Mouse (Mus musculus): Measurements from ENCODE around the gene Olfr1396.

The Olfr1396 gene

DNA sequence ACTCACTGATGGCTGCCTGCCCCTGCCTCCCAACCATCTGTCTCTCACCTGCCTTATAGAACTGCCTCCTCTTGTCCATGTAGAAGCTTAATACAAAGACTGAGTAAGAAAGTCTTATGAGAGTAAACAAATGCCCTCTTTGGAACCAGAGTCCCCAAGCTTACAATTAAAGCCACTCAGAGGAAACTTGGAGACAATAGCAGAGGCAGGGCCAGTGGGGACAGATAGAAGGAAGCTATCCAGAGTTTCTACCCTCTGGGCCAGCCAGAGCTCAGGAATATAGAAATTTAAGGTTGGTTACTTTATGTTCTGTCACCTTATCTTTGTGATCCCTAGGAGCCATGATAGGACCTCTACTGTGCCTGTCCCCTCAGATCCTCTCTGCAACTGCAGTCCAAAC lies at the start of gene Olfr1396:
TSS of gene Olfr1396 (minus strand) at position 101 of the 400 bp plus-strand sequence.
- no peak for DNase-seq (ENCODE audit: low read depth, low spot score)

DNA sequence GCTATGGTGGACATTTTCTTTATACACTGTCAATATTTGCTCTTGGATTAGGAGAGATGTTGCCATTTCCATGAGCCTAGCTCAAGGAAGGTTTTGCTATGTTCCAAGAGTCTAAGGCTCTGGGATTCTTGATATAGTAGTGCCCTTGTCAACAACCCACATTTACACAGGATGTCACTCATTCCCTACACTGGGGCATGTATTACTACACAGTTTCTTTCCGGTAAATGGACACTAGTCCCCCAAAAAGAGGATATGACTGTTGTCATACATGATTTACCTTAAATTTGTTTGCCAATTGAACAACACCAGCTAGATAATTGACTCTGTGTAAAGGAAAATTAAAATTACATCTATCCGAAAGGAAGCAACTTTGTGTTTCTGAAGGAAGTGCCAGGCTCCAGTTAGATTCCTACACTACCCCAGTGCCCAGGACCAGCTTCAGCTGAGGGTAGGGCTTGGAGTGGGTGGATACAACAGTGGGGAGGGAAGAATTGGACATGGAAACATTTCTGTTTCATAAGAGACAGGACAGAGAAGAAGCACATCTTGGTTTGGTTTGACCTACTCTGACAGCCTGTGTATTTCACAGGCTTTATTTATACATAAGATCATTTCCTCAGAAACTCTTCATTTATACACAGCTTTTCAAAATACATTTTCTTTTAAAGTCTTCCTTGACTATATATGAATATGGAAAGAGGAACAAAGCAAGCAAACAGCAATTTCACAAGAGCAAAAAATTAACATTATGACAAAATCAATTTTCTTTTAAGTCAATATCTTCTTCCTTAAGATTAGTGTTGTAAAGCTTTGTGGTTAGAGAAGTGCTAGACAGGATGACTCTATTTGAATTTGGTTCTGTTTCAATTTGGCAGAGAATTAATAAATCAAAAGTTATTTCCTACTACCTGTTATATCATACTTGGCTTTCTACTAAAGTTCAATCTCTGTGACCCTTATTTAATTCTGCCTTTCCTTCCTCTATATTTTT lies 42.4 kb upstream of the Olfr1396 start:
- DNase-seq (ENCODE audit: low read depth, low spot score), result no peak

DNA sequence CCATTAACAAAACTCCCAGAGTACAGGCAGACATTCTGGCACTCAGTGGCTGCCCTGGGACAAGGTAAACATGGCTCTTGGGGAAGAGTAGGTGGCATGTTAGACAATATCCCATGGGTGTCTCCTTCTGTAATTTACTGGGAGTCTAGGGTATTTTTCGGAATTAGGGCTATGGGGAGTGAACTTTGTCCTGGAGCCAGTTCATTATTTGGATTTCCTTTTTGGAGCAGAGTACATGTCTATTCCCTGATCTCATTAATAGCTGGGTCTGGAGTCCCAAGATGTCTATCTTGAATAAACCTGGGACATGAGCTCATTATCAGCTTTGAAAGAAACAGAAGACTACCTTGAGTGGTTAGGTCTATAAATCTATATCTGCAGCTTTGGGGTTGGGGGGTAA lies 39.4 kb upstream of the Olfr1396 start, which contains the start of gene Olfr1394:
TSS of gene Olfr1394 (plus strand) at position 301 of the 400 bp plus-strand sequence.
- DNase-seq (ENCODE audit: low read depth, low spot score), result no peak

DNA sequence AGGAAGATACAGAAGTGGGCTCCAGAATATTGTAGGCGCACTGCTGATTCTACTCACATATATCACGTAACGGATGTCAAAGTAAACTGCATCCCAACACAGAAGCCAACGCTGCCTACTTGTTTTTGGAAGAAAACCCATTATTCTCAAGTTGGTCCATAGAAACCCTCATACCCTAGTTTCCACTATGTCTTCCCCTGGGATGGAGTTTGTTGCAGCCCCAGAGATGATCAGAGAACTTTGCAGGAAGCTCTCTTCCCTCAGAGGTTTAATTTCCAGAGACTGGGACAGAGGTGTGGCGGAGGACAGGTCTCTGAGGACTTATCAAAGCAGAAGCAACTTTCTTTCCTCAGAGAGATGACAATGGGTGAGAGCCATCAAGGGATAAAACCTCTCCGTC lies 27.3 kb upstream of the Olfr1396 start, which contains the start of gene Olfr1395:
TSS of gene Olfr1395 (plus strand) at position 301 of the 400 bp plus-strand sequence.
- no peak for DNase-seq (ENCODE audit: low read depth, low spot score)

DNA sequence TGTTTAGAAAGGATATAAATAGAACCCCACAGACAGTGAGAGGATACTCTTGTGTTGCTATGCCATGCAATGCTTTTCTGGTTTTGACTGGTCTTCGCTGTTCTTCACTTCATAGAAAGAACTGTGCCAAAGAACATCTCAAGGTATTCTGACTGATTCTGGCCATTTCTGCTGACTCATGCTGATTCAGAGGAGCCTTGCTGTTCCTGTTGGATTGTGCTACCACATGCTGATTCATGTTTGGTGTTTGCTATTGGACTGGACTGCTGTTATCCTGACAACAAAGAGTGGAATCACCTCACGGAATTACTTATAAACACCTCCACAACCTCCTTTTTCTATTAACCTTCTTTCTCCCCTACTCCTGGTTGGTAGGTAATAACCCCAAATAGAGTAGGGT lies 9.5 kb upstream of the Olfr1396 start:
- no peak for DNase-seq (ENCODE audit: low read depth, low spot score)

DNA sequence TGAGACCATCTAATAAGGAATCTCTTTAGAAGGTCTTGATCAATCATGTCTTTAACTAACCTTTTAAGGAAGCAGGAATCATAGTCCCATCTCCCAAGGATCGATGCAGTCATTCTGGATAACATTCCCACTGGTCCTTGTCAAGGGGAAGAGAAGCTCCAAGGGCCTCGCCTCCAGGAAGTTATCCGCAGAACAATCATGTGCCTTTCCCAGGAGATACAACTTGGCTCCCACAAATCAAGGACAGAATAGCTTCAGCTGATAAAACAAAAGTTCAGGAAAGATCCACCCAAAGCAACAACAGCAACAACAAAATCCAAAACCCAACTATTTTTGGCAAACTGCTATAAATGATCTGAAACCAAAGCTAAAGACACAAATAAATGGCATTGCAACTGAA lies 5.0 kb upstream of the Olfr1396 start:
- DNase-seq (ENCODE audit: low read depth, low spot score), result no peak

DNA sequence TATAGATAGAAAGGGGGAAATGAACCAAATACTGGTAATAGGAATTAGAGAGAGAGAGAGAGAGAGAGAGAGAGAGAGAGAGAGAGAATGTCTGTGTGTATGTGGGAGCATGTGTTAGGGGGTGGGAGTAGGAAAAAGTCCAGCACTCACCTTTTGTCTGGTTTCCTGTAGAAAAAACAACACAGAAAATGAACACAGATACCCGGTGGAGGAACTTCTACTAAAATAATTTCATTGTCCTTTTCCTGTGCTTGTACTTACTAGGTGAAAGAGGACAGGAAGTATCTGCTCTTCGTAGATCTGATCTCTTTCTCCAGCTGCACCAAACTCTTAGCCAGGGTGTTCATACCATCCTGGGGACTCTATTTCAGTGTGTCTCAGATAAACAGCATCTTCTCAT lies 516 bp downstream of the Olfr1396 start:
- no peak for DNase-seq (ENCODE audit: low read depth, low spot score)

DNA sequence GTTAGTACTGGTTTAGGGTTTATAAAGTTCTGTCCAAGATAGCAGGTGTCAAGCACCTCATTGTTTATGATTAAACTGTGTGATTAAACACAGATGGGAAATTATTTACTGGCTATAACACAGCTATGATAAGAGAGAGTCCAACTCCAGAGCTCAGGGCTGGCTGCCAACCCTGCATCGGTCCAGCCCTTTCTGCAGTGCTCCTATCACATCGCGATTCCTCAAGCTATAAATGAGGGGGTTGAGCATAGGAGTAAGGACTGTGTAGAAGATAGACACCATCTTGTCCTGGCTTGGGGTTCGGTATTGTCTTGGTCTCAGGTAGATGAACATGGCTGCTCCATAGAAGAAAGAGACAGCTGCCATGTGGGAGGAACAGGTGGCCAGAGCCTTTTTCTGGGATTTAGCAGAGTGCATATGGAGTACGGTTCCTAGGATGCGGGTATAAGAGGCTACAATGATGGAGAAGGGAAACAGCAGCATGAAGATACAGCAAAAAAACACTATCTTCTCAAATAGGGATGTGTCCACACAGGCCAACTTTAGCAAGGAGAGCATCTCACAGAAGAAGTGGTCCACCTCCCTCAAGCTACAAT lies 2.0 kb downstream of the Olfr1396 start:
- DNase-seq (ENCODE audit: low read depth, low spot score), result no peak

DNA sequence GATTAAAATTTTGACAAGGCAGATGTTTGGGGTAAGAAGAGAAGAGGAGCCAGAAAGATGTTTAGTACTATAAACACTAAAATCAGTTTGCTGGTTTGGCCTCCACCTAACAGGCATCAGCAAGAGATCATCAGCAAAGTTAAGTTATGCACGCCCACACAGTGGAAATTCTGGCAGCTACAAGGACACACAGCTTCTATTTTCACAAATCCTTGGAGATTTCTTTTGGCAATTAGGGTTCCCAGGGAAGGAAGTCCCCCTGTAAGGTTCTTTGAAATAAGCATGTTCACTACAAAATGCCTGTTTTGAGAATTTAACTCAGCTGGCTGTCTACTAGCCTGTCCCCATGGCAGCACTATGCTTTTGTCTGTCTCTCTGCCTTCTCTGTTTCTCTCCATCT lies 3.7 kb downstream of the Olfr1396 start:
- no peak for DNase-seq (ENCODE audit: low read depth, low spot score)

DNA sequence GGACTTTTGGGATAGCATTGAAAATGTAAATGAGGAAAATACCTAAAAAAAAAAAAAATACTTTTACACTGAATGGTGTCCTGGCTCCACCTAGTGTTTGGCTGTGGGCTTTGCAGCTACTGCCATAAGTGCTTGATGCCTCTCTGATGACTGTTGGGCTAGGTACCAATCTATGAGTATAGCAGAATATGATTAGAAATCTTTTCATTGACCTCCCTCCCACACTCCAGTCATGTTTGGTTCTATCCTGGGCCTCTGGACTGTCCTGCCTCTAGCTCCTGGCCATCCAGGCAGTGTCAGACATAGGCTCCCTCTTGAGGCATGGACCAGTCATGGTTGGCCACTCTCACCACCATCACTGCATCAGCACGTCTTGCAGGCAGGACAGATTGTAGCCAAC lies 5.8 kb downstream of the Olfr1396 start:
- DNase-seq (ENCODE audit: low read depth, low spot score), result peak; percentile 84

DNA sequence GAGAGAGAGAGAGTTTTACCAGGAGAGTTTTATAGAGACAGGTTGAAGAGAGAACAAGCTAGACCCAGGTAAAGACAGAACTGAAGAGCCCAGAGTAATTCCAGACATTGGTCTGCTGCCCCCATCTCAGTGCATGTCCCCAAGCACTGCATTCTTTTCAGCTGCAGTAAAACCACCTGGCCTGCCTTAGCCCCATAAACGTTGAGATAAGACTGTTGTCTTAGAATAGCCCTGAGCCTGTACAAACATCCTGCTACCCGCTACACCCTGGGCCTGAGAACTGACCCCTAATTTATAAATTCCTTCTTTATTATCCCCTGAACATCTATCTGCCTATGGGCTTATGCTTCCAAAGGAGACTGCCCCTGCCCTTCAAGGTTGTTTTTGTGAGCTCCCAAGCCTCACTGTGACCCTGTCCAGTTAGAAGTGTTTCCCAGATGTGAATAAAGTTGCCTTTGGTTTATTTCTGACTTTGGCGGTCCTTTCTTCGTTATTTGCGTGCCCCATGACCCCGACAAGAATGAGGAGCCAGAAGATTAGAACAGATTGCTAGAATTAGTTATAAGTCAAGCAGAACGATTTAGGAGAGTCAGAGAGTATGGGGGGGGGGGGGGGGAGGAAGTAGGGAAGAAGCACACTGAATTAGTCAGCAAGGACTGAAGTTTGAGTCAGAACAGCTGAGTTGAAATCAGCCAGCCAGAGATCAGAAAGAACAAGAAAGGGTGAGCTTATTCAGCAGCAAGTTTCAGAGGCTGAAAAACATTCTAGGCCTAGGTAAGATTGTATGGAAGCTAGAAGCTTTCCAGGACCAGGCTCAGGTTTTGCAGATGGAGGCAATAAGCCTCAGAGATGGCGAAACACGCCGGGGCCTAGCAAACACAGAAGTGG lies 6.8 kb downstream of the Olfr1396 start:
- peak; percentile 2 for DNase-seq (ENCODE audit: low read depth, low spot score)

DNA sequence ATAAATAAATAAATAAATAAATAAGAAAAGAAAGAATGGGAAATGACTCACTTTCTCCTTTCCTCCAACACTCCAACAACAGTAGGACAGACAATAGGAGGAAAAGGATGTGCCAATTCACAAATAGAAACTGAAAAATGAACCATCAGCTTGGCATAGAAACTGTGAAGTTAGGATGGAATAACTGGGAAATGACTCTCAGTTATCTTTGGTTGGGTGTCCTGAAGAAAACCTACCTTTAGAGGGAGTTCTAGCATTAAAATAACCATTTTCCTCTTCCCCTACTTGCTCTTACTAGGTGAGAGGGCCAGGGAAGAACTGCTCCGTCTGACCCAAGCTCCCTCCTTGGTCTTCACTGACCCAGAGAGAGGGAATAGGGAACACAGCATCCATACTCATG lies 8.9 kb downstream of the Olfr1396 start:
- no peak for DNase-seq (ENCODE audit: low read depth, low spot score)

DNA sequence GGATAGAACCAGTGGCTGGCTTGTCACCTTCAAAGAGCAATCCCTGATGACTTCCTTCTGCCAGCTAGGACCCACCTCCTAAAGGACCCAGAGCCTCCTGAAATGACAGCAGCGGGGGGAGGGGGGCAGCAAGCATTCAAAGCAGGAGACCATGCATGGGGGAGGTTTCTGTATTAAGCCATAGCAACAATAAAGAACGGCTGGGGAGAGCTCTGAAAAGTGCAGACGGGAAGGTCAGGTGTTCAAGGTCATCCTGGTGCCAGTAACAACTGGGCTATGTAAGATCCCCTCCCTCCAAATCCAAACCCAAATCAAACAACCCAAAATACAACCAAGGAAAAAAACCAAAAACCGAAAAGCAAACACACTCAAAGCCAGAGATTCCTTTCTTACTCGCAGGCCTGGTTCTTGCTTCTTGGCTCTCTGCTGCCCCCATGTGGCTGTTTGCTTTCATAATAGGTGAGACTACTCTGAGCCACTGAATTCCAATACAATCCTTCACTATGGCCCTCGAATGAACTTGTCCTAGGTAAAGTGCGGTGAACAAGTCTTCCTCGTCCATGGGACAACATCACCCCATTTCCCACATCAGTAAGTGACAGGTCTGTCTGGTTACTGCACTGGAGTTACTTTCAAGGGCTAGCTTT lies 11.5 kb downstream of the Olfr1396 start:
- DNase-seq (ENCODE audit: low read depth, low spot score), result peak; percentile 95

DNA sequence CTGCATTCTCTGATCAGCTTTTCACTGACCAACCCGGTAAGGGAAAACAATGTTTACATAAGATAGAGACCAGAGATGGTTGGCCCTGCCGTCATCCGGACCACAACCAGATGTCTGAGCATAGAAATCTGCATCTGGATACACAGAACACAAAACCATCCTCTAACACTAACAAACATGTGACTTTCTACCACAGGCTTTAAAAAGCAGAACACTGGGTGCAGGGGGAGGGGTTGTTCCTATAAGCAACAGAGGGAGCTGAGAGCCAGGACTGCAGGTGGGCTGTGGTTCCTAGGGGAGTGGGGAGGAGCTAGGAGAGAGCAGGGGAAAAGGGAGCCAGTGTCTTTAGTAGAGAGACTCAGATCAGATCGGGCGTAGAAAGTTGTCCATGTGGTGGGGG lies 13.2 kb downstream of the Olfr1396 start:
- no peak for DNase-seq (ENCODE audit: low read depth, low spot score)

DNA sequence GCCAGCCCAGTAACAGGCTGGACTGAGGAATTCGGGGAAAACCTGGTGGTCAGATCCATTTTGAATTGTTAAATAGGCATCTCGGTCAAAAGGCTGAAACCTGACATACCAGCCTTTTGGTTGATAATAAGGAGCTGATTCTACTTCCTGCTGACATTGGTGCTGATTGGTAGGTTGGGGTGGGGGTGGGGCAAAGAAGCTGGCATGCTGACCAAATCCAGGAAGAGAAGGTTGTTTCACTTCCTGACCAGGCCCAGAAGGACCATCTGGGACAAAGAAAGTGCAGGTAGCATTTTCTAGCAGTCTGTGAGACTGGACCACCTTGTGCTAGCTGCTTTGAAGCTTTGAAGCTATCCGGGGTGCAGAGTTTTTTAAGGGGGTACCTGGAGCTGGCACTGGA lies 14.3 kb downstream of the Olfr1396 start:
- peak; percentile 73 for DNase-seq (ENCODE audit: low read depth, low spot score)

DNA sequence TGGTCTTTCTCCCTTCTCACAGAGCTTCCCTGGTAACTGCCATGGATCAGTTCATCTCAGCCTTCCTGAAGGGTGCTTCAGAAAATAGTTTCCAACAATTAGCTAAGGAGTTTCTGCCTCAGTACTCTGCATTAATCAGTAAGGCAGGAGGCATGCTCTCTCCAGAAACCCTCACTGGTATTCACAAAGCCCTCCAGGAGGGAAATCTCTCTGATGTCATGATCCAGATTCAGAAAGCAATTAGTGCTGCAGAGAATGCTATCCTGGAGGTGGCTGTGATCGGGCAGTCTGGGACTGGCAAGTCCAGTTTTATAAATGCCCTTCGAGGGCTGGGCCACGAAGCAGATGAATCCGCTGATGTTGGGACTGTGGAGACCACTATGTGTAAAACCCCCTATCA lies 19.3 kb downstream of the Olfr1396 start:
- no peak for DNase-seq (ENCODE audit: low read depth, low spot score)

DNA sequence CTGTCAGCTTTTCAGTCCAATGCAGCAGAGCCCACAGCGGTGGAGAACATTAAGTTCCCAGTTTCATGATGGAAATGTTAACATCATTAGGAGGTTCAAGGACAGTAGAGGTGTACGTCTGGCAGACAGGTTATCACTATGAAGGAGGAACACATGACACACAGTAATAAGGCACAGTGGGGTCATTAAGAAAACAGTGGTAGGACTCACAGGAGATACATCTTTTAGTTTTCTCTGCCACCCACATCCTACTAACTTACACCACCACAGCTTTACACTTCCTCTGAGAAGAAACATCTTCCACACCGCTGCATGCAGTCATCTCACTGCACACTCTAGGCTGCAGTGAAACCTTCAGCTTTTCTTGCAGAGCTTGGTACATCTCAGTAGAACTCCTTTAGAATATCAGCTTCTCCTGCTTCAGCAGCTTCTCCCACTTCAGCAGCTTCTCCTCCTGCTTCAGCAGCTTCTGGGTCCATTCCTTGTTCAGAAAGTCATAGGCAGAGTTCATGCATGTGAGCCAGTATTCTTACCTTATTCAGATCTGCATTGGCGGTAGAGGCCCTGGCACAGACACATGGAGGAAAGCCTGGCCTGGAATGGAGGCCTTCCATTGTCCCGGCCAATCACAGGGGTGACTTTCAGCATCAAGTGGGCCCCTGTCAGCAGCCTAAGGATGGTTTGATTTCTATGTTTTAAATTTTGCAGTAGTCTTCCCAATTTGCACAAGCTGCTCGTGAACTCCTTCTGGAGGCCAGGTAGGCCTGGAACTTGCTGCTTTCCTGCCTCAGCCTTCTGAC lies 20.6 kb downstream of the Olfr1396 start:
- DNase-seq (ENCODE audit: low read depth, low spot score), result peak; percentile 70

DNA sequence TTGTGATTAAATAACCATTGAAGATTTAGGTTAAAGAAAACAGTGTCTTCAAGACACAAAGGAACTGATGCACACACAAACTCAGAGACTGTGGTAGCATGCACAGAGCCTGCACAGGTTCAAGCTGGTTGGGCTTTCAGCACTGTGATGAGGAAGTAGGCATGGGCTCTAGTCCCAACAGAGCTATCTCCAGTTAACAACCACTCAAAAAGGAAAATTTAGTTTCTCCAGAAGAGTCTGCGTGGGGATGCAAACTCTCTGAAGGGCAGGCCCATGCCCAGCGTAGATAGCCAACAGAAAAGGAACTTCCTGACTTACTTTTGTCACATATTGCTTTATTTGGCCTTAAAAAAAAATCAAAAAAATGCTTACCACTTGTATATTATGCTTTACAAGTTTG lies 21.9 kb downstream of the Olfr1396 start:
- peak; percentile 43 for DNase-seq (ENCODE audit: low read depth, low spot score)

DNA sequence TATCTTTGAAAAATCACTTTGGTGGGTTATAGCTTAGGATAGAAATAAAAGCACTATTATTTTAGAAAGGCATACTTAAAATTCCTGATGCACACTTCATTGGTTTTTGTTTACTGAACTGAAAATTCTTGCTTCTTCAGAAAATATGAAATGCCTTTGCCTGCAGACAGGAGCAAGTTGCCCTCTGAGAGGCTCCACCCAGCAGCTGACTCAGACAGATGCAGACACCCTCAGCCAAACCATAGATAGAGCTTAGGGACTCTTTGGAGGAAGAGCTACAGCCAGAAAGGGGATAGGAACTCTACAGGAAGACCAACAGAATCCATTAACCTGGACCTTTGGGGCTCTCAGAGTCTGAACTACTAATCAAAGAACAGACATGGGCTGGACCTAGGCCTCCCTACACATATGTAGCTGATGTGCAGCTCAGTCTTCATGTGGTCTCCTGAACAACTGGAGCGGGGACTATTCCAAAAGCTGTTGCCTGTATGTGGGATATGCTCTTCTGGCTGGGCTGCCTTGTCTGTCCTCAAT lies 22.6 kb downstream of the Olfr1396 start:
- no peak for DNase-seq (ENCODE audit: low read depth, low spot score)

DNA sequence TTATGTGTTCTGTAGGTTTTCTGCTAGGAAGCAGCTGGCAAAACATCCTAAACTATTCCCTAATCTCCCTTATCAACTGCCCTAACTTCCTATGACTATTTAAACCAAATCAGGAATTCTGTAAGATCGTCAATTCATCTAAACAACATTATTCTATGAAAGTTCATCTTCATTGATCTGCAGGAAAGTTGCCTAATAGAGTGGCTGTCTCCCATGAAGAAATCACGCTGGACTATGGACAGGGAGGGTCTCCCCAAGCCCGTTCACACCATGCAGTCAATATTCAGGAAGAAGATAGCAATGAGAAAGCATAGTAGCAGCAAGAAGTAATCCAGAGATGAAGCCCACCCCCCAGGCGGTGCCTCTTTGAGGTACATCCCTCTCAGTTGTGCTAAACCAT lies 23.5 kb downstream of the Olfr1396 start:
- no peak for DNase-seq (ENCODE audit: low read depth, low spot score)

Measured in CD4-positive, CD25-positive, alpha-beta regulatory T cell, adult 2 months (primary cell).